Mouse (Mus musculus): ENCODE measurements around the gene 2700097O09Rik.
A peak's percentile ranks its signal among the peaks of the same experiment; 100 is the strongest.
"Not testable (repeated sequence)": the region's sequence is repeated elsewhere in the genome, so short reads cannot be mapped to it uniquely, and the experiment has no call there.

2700097O09Rik gene

GRCm38 (mm10) chr12:55041011-55041410 lies 38.9 kb downstream of the 2700097O09Rik start:
- DNase-seq (ENCODE audit: low read depth): no peak

- no peak for DNase-seq (ENCODE audit: low read depth)
These were observed 52.8 kb downstream of the 2700097O09Rik start for GRCm38 (mm10) chr12:55027088-55027487.

GRCm38 (mm10) chr12:55023284-55023683 lies 56.6 kb downstream of the 2700097O09Rik start:
- no peak for DNase-seq (ENCODE audit: low read depth)

- DNase-seq (ENCODE audit: low read depth): peak; percentile 20
These were observed 60.5 kb downstream of the 2700097O09Rik start for GRCm38 (mm10) chr12:55019421-55019877.

- no peak for DNase-seq (ENCODE audit: low read depth)
These were observed 62.7 kb downstream of the 2700097O09Rik start for GRCm38 (mm10) chr12:55017119-55017721.

- DNase-seq (ENCODE audit: low read depth): no peak
These were observed 63.4 kb downstream of the 2700097O09Rik start for GRCm38 (mm10) chr12:55016339-55017118.

GRCm38 (mm10) chr12:55015428-55015827 lies 64.5 kb downstream of the 2700097O09Rik start:
- DNase-seq (ENCODE audit: low read depth): no peak

GRCm38 (mm10) chr12:55013626-55014398 lies 66.1 kb downstream of the 2700097O09Rik start, which contains the start of gene Baz1a:
Gene Baz1a, minus strand, starts transcription at chr12:55014348.
- DNase-seq (ENCODE audit: low read depth): no peak

GRCm38 (mm10) chr12:55013031-55013430 lies 66.9 kb downstream of the 2700097O09Rik start:
- DNase-seq (ENCODE audit: low read depth): no peak

GRCm38 (mm10) chr12:55007361-55008008 lies 72.4 kb downstream of the 2700097O09Rik start:
- no peak for DNase-seq (ENCODE audit: low read depth)

- DNase-seq (ENCODE audit: low read depth): no peak
These were observed 73.8 kb downstream of the 2700097O09Rik start for GRCm38 (mm10) chr12:55006071-55006470.

- DNase-seq (ENCODE audit: low read depth): no peak
These were observed 75.5 kb downstream of the 2700097O09Rik start for GRCm38 (mm10) chr12:55004396-55004795.

- DNase-seq (ENCODE audit: low read depth): no peak
These were observed 76.1 kb downstream of the 2700097O09Rik start for GRCm38 (mm10) chr12:55003843-55004242.

- DNase-seq (ENCODE audit: low read depth): not testable (repeated sequence)
These were observed 77.4 kb downstream of the 2700097O09Rik start for GRCm38 (mm10) chr12:55002532-55002931.

GRCm38 (mm10) chr12:54999016-54999690 lies 80.8 kb downstream of the 2700097O09Rik start:
- DNase-seq (ENCODE audit: low read depth): peak; percentile 60

- DNase-seq (ENCODE audit: low read depth): no peak
These were observed 81.5 kb downstream of the 2700097O09Rik start for GRCm38 (mm10) chr12:54998411-54998810.

GRCm38 (mm10) chr12:54996979-54997474 lies 82.9 kb downstream of the 2700097O09Rik start:
- DNase-seq (ENCODE audit: low read depth): no peak

GRCm38 (mm10) chr12:54995965-54996364 lies 83.9 kb downstream of the 2700097O09Rik start:
- DNase-seq (ENCODE audit: low read depth): no peak
